Mouse (Mus musculus) cerebellum, postnatal 10 days (tissue): Measurements from ENCODE around the gene Nfib.

Source experiments
- DNase-seq, 2 experiments: peaks; one replicate each; pipeline ENCODE4 v3.0.0; 2021; ENCODE audit warnings: mixed read lengths in 2 of 2

Gene Nfib

GRCm38 (mm10) chr4:82538069-82538811 lies 167.3 kb downstream of the Nfib start:
- DNase-seq = peak; percentile 73 to 74

DNA sequence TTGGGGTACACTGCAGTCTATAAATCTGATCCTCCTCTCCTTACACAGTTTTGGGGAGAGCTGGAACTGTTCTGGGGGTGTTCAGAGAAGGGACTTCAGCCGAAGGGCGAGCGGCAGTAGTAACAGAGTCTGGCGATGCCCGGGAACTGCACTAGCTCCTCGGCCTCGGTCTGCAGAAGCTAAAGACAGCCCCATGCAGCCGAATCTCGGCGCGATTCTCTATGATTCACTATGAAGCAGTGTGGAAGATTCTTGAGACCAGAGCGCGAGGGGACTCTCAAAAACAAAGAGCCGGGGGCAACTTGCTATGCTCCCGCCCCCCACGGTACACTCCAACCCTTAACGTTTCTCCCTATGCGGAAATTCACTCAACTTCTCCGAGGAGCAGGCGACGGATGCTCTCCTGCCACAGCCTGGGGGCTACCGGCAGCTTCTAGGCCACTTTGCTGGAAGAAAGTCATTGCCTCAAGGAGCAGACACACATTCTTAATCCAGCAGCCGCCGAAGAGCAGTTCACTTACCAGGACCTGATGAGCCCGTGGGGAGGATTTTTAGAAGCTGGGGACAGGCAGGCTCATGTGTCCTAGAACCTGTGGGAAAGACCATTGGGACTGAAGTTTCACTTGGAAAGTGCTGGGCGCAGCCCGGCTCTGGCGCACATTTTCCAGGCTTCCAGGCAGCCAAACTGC lies 168.1 kb downstream of the Nfib start:
- peak; percentile 59 to 72 for DNase-seq

DNA sequence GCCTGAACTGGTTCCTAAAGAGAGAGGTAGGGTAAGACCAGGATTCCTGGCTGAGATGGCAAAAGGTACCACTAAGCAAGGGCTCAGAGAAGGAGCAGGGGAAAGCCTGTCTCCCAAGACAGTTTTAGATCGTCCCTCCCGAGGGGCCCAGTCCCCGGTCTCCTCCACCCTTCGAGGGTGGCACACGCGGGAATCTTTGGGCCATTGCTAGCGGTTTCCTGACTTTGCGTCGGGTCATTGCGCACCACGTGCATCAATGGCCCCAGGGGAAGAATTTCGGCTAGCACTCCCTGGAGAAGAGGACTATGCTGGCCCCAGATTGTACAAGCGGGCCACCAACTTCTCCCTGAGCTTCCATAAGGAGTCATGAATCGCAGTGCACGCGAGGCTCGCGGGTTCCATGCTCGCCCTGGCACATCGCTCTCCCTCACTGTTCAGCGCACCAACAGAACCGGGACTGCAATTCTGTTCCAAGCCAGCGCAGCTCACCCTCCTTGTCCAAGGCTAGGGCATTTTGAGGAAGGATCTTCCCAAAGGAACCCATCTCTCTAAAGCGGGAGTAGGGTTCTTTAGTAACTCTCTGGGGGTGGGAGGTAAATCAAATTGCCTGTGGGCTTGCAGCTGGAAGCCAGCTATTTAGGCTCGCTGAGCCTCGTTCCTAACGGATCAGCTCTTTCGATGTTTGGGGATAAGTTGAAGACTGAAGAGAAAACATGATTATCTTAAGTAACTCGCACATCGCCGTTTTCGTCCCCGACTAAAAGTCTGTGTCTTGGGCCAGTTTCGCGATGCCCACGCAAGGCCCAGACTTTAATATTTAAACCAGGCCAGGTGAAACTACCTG lies 168.9 kb downstream of the Nfib start:
- DNase-seq = peak; percentile 68 to 75

DNA sequence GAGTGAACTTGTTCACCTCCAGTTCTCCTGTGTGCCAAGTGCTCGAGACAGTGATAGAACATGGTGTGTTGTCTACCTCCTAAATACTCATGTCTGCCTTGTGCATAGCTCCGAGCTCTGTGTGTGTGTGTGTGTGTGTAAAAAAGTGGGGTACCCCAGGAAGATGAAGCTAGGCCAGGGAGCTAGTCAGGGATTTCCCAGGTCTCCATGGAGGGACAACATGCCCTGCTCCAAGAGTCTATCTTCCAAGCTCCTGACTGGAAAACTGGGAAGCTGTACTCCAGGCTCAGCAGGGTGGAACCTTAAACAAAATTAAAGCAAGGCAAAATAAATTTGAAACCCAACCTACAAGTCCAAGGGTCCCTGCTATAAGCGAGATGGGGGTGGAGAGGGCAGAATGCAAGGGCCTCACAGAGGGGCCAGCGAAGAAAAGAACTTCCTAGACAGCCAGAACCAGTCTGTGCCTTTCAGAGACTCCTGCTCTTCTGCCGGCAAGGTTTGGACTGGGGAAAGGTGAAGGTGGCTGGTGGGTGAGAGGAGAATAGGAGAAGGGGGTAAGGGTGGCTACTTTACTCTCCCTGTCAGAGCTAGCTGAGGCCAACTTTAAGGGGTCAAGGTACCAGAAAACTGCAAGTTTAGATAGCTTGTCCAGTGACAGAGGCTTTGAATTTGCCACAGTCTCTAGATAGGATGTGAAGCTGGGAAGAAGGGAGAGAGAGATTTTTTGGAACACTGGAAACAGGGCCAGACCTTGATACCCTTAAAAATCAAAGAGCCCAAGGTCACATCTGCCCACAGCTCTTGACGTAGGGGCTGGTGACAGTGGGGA lies 169.7 kb downstream of the Nfib start:
- peak; percentile 35 to 53 for DNase-seq

DNA sequence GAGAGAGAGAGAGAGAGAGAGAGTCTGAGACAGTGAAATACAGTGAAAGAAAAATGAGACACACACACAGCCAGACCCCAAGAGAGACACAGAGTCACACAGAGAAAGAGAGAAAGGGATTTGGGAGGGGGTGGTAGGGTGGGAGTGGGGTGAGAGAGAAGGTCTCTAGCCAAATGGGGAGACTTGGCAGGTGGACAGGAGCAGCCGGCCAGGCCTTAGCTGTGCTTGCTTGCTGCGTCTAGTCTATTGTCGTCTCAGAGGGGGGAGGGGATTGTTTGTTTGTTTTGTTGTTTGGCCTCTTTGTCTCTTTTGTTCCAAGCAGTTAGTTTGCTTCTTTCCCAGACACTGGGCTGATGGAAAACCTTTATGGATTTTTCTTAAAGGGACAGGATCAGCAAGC lies 172.3 kb downstream of the Nfib start:
- DNase-seq = peak; percentile 86 to 91

DNA sequence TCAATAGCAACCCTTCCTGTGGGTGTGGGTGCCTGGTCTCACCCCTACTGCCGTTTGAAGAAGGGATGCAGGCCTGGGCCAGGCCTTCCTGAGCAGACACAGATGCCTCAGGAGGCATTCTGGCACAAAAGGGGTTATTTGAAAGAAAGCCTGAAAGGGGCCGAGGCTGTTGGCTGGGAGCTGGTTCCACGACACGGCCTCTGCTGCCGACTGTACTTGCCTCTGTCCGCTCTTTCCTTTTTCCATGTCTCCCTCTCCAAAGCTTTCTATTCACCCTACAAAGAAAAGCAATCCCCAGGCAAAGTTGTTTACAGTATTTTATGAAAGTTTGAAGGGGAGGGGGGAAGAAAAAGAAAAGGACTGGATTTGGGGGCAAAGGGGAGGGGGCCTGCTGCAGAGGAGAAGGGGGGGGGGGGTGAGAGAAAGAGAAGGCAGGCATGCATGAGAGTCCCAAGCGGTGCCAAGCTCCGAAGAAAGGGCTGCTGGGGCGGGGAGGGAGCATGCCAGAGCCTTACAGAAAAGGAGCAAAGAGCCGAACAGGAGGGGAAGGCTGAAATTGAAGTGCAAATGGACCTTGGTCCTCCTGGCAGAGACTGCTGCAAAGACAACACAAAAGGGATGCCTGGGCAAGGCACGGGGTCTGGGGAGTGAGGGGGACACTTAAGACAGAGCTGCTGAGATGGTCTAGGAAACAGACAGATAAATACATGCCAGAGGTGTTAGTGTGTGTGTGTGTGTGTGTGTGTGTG lies 172.9 kb downstream of the Nfib start:
- peak; percentile 80 to 86 for DNase-seq

DNA sequence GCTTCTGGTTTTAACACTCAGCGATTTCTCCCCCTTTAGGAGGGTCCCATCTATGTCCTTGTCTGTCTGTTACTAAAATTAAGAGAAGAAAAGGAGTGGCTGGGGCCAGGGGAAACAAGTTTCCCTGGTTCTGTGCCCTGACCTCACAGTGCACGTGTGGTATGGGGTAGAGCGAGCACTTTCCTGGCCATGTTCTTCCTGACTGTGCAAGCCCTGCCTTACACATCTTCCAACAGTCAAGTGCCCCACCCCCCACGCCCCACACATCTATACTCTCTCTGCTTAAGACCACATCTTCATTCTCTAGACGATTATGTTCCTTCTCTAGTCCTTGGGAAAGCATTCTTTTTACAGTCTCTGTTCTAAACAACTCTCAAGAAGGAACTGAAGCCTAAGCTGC lies 173.6 kb downstream of the Nfib start:
- peak in 1 of 2 experiments; percentile 31 for DNase-seq

DNA sequence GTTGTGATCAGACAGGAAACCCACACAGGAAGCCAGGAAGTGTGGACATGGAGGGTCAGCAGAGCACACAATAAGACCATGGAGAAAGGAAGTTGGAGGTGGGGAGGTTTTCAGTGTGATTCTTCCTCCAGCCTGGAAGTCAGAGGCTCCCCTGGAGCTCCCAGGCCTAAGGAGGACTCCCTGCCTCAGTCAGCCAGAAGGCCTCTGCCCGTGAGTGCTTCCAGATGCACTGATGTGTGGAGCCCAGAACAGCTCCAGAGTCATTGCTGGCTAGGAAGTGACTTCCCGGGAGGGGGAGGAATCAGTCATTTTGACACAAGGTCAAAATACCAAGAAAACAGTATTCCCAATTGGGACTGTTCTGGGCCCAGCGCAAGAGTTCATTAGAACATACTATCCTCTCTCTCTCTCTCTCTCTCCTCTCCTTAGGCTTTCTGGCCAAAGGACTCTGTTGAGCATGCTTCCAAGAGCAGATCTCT lies 174.6 kb downstream of the Nfib start:
- DNase-seq = peak; percentile 48 to 49

DNA sequence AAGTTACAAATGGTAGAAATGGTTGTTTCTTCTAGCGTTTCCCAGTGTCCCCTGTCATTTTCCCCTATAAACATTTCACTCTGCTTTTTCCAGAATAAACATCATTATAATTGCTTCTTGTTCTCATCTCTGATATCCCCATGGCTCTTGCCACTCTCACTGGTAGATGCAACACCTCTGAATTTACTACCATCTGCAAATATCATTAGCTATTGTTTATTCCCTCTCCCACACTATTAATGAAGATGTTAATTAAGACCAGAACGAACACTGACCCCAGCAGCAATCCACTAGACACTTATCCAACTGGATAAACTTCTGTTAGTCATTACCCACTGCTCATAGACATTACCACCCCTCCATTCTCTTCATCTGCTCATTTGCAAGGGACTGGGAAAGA lies 176.6 kb downstream of the Nfib start:
- DNase-seq = no peak

DNA sequence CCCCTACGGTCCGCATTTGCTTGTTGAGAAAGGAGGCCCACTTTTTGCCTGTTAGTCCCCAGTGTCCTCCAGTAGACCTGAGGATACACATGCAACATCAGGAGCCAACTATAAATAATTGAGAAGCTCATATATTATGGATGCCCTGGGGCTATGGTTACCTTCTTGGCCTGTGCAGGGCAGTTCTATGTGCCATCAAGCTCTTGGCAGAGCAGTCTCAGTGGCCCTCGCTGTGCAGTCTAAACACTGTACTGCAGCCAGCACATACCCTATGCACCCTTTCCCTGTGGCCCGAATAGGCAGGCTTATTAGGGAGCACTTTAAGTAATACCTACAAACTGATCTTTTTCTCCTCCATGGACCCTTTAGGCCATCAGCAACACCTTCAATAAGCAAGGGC lies 185.6 kb downstream of the Nfib start:
- DNase-seq = peak; percentile 26 to 48

- peak; percentile 70 to 73 for DNase-seq
Observed at GRCm38 (mm10) chr4:82518132-82518531, 187.4 kb downstream of the Nfib start.

- peak; percentile 56 to 68 for DNase-seq
Observed at GRCm38 (mm10) chr4:82517311-82517710, 188.2 kb downstream of the Nfib start.

- DNase-seq = peak; percentile 47 to 61
Observed at GRCm38 (mm10) chr4:82516211-82516795, 189.2 kb downstream of the Nfib start.

DNA sequence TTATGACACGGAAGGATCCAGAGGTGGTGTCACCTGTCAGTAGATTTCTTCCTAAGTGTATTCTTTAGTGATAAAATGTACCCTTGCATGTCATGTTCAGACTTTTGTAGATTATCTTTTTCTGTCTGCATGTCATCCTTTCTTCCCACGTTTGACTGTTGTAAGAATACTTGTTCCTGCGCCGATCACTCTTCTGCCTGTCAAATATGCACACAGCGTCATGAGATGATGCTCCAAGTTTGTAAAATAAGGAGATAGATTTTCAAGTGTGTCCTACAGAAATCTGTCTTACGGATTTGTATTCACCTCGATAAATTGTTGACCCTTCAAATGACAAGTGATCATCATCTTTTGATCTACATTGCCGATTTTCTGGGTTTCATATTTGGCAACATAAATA lies 190.6 kb downstream of the Nfib start:
- peak in 1 of 2 experiments; percentile 53 for DNase-seq

DNA sequence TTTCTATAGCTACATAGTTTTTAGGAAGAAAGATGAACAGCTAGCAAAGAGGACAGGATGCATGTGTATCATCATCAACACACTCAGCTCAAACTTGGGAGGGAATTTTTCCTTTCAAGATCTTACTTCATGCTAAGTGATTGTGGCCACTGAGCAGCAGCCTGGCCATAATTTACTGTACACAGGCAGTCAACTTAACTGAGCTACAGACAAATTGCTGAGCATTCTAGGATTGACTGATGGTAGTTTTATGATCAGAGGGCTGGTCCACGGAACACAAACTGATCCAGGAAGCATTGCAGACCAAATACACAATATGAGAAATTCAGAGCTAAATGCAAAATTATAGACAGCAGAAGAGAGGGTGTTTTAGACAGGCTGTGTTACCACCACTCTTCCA lies 191.2 kb downstream of the Nfib start:
- DNase-seq = peak in 1 of 2 experiments; percentile 30

GRCm38 (mm10) chr4:82513426-82513750 lies 192.2 kb downstream of the Nfib start:
- DNase-seq = no peak

- peak; percentile 99 for DNase-seq
Observed at GRCm38 (mm10) chr4:82512743-82513425, 192.7 kb downstream of the Nfib start.

DNA sequence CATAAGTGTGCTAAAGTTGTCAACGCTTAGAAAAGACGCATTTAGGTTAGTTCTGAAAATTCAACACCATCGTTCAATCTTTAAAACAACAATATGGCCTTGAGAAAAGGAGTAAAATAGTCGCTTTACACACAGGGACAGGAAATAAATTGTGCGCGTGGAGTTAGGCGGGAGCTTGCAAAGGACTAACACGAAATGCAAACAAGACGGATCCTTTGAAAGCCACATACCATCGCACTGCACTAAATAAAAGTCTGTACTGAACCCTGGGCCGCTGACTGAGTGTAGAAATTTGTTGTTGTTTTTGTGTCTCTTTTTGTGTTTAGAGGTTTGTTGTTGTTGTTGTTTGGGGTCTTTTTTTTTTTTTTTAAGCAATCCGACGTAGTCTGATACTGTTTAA lies 193.2 kb downstream of the Nfib start:
- peak in 1 of 2 experiments; percentile 28 for DNase-seq

DNA sequence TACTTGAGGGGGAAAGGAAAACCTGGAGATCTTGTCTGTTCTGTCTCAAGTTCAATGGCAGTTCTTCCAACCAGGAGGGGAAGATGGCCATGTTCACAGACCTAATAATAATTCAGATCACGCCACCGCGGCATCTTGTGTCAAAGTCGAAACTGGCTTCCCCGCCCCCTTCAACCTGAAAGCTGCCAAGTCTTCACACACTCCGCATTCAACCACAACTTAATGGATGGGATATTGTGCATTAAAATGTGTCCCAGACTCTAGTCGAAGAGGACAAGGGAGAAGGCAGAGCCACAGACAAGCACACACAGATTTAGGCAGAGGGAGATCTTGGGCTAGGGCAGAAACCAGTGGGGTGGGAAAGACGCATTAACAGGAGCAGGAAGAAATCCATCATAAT lies 194.0 kb downstream of the Nfib start:
- DNase-seq = peak; percentile 86 to 91

DNA sequence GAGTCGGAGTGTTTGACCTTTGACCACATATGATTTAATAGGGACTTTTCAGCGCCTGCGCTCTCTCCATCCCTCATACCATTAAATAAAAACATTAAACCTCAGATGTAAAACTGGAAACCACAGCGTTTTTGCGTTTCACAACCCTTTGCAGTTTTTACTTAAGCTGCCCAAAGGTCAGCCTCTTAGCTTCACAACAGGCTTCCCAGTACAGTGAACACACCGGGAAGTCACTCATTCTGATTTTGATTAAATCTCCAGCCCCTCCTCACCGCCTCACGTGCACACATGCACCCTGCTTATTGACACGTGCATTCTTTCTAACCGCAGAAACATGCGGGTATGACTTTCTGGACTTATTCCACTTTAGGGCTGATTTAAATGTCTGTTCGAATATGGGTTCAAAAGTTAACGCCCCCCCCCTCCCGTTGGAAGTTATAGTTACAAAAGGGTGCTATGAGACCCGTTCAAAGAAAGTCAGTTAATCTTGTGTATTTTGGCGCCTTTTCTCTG lies 194.5 kb downstream of the Nfib start:
- peak in 1 of 2 experiments; percentile 59 for DNase-seq
